Mouse (Mus musculus): Measurements from ENCODE around the gene Kpna7. TPM values are rescaled to one million over a fixed set of nuclear protein-coding genes. Genes with fewer than 3 reads are reported as not detected.
"Not testable (repeated sequence)": the region's sequence is repeated elsewhere in the genome, so short reads cannot be mapped to it uniquely, and the experiment has no call there.

Kpna7 gene
- polyA plus RNA-seq, 2 experiments from 2014 or later: not detected

DNA sequence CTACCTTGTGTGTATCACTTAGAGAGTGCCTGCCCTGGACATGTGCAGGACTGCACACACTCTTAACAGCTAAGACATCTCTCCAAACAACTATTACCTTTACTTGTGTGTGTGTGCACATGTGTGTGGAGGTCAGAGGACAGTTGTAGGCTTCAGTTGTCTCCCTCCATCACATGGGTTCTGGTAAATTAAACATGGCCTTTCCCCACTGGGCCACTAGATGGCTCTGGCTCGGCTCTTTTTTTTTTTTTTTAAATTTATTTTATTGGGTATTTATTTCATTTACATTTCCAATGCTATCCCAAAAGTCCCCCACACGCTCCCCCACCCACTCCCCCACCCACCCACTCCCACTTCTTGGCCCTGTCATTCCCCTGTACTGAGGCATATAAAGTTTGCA lies 67.1 kb downstream of the Kpna7 start:
- ATAC-seq: not testable (repeated sequence)

GRCm38 (mm10) chr5:145014278-145014677 lies 69.6 kb downstream of the Kpna7 start:
- ATAC-seq: no peak

DNA sequence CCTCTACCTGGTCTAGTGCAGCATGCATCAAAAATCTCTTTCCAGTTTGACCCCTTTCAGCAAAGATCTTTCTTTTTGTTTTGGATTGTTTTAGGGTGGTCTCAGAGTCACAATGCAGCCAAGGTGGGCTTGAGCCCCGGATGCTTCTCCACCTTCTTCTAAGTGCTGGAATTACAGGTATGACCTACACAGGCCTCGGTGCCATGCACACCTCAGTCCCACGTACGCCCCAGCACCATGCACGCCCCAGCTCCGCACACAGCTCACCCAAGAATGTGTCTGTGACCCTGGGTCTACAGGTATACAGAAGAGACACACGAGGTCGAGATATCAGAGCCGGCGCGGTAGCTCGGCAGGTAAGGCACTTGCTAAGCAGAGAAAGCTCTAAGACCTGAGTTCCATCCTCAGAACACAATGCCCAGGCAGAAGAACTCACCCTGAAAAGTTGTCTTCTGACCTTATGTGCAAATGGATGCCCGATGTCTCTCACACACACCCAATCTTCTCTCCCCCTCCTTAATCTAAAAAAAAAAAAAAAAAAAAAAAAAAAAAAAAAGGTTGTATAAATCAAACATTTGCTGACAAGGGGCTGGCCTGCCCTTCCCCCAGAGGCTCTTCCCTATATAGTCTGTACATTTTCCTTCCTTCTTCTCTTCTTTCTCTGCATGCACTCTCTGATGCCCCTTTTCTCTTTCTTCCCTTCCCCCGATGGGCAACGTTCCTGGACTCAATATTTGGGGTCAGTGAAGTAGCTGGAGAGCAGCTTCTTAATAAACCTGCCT lies 74.8 kb downstream of the Kpna7 start:
- no peak for ATAC-seq

- no peak for ATAC-seq
Measured at GRCm38 (mm10) chr5:145005596-145005995, 78.2 kb downstream of the Kpna7 start.

DNA sequence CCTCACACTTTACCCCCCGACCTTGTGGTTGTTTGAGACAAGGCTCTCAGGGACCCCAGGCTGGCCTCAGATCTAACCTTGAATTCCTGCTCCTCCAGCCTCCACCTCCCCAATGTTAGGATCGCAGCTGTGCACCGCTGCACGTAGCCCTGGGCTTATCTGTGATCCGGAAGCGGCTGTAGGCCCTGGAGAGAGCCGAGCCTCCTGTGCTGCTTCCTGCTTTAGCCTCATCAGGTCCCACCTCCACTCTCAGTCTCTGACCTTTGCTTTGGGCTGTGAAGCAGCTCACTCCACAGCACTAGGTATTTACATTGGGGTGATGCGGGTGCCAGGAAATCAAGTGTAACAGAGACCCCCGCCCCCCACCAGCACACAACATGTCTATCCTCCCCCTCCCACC lies 79.3 kb downstream of the Kpna7 start:
- no peak for ATAC-seq

DNA sequence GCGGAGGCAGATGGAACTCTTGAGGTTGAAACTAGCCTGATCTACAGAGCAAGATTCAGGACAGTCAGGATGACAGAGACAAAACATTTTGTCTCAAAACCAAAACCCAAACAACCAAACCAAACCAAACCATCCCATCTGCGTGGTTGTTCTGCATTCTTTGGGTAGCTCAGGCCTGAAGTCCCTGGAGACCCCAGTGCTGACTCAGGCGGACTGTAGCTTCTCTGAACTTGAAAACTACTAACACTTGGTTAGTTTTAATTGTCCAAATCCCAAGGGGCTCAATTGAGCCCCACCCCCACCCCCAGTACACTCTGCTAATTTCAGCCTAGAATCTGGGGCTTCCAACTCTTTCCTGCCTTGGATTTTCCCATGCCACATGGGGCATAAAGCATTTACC lies 80.5 kb downstream of the Kpna7 start:
- ATAC-seq: no peak

DNA sequence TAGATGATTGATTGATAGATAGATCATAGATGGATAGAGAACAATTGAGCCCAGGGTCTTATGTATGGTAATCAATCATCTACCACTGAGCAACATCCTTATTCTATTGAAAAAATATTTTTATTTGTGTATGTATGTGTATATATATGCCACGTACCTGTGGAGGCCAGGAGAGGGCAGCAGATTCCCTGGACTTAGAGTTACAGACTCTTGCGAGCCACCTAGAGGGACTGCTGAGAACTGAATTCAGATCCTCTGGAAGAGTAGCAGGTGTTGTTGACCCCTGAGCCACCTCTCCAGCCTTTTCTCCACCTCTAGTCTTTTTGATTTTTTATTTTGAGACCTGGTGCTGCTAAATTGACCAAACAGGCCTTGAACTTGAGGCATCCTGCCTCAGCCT lies 85.3 kb downstream of the Kpna7 start:
- no peak for ATAC-seq

DNA sequence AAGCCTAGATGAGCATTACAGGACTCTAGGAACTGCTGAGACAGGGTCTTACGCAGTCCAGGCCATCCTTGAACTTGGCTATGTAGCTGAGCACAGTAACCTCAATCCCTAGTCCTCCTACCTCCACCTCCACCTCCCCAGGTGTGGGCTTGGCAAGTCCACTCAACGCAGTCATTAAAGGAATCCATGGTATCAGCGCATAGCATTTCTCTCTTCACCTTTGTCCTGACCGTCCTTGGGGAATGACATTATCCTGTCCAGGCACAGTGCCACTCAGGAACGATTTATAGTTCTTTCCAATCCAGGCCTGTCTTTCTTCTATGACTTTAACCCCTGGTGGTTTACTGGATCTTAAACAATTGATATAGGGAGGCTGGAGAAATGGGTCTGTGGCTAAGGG lies 93.3 kb downstream of the Kpna7 start:
- ATAC-seq: no peak

DNA sequence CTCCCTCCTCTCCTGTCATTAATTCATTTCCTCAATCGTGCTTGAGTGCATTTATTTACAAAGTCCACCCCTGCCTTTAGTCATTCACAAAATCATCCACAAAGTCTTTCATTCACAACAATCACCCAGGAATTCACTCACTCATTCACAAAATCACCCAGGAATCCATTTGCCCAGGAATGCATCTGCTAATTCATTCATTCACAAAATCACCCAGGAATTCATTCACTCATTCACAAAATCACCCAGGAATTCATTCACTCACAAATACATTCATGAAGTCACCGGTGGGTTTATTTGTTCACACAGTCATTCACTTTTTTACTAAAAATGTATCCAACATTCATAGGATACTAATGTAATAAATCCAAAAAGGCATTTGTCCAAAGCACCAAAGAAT lies 93.8 kb downstream of the Kpna7 start:
- no peak for ATAC-seq

DNA sequence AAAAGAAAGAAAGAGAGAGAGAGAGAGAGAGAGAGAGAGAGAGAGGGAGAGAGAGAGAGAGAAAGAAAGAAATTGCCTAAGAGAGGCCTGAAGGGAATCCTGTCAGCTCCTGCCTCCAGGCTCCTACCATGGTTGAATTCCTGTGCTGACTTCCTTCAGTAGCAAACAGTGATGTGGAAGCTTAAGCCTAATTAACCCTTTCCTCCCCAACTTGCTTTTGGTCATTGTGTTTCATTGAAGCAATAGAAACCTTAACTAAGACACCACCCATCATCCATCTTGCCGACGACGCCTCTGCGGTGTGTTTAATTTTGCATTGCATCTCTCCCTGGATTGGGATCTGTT lies 94.8 kb downstream of the Kpna7 start:
- no peak for ATAC-seq

DNA sequence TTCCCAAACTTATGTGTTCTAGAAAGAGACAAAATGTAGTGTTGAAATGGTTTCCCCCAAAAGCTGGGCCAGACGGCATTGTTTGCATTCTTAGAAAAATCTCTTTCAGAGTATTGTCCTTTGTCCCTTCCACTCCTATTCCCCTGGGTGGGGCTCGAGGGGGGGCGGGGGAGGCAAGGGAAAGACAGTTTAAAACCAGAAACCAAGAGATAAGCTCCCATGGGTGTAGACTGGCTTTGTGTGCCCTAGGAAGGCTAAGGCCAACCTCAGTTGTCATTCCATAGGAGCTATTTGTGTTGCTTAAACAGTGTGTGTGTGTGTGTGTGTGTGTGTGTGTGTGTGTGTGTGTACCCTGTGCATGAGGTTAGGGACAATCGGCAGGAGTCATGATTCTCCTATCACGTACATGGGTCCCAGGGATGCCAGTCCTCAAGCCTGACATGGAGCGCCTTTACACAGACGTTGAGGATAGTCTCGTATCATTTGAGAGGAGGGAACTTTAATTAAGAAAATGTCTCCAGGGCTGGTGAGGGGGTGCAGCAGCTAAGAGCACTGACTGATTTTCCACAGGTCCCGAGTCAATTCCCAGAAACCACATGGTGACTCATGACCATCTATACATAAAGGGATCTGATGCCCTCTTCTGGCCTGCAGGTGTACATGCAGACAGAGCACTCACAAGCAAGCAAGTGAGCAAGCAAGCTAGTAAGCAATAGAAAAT lies 95.3 kb downstream of the Kpna7 start:
- ATAC-seq: no peak

GRCm38 (mm10) chr5:144987561-144987960 lies 96.3 kb downstream of the Kpna7 start:
- ATAC-seq: no peak

- no peak for ATAC-seq
Measured at GRCm38 (mm10) chr5:144984839-144985238, 99.0 kb downstream of the Kpna7 start.

GRCm38 (mm10) chr5:144983227-144983626 lies 100.6 kb downstream of the Kpna7 start:
- no peak for ATAC-seq

DNA sequence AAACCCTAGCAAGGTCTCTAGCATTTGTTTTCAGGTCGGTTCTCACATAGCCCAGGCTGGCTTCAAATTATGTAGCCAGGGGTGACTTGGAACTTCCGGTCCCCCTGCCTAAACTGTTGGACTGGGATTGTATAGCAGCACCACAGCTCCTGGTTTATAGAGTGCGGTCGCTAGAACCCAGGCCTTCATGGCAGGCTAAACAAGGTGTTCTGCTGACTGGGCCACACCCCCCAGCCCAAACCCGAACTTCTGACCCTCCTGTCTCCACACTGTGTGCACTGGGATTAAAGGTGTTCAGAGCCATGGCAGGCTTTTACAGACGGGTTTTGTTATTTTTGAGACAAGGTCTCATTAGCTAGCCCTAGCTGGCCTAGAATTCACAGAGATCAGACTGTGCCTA lies 104.7 kb downstream of the Kpna7 start:
- no peak for ATAC-seq

- no peak for ATAC-seq
Measured at GRCm38 (mm10) chr5:144978533-144979107, 105.2 kb downstream of the Kpna7 start.

DNA sequence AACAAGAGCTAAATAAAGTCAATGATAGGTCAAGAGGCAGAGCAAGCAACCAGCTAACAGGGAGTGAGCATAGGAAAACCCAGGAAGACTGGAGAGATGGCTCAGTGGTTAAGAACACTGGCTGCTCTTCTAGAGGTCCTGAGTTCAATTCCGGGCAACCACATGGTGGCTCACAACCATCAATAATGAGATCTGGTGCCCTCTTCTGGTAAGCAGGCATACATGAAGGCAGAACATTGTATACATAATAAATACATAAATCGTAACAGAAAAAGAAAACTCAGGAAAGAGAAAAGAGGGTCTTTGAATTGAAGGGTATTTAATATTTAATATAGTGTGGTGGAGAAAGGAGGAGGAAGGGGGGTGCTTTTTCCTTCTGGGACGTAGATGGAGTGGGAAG lies 112.6 kb downstream of the Kpna7 start:
- ATAC-seq: no peak

DNA sequence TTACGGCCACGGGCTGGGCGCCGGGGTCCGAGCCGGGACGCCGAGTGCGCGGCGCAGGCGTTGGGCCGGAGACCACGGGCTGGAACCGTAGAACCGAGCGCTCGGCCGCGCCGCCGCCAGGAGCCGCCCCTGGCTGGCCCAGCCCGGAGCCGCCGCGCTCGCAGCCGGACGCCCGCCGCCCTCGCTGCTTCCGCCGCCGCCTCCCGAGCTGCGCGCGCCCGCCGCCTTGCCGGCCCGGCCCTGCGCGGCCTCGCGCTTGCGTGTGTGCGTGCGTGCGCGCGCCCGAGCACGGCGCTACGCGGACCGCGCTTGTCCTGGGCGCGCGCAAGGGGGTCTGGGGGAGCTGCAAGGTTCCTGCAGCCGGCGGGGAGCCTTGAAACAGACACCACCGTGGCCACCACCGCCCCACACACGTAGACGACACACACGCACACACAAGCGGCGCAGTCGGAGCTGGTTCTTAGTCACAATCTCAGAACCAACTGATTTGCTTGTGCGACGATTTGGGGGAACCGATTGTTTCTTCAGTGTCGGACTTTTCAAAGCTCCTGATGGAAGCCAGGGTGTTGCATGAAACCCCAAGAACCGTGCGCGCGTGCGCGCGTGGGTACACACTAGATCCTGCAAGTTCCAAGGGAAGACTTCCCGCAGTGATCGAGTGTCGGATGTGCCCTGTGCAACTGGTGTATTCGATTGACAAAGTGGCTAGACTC lies 118.0 kb downstream of the Kpna7 start, which contains the start of gene Smurf1:
Gene Smurf1, minus strand, starts transcription at position 209 of the 713 bp plus-strand sequence.
- peak; percentile 51 for ATAC-seq

DNA sequence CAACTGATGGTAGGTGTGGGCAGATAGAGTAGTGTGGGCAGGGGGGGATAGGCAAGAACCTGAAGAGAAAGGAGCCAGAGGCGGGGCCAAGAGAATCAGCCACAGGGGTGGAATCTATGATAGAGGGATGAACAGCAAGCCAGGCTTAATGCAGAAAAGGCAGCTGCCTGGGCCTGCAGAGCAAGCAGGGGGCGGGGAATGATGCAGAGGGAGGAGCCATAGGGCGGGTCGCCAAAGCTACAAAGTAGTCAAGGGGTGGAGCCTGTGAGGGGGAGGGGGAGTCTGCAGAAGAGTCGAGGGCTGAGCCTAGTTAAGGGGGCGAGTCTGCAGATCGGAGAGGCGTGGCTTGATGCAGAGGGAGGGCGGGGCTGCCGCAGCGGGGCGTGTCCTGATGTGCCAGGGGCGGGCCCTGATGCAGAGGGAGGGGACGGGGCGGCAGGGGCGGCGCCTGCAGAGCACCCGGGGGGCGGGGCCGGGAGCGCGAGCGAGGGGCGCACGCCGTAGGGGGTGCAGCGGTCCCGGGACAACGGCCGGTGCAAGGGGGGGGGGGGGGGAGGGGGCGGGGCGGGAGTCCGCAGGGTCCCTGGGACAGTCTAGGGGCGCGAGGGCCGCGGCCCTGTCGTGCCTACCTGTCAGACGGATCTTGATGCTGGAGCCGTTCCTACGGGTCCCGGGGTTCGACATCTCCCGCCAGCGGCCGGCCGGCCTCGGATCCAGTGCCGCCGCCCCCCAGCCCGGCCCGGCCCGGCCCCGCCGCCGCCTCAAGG lies 118.8 kb downstream of the Kpna7 start:
- ATAC-seq: peak; percentile 64

DNA sequence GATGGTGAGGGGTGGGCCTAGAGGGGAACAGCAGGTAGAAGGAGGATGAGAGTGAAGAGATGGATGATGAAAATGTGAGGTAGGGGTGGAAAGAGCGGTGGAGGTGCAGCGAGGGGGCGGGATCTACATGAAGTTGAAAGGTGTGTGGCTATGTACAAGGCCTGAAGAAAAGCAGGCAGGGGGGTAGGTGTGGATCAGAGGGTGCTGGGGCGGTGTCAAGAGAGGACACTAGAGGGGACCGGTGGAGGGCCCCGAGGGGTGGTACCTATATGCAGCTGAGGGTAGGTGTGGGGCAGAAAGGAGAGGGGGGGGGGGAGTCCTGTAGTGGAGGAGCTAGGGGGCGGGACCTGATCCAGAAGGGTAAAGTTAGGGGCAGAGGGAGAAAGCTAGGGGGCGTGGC lies 119.4 kb downstream of the Kpna7 start:
- no peak for ATAC-seq

DNA sequence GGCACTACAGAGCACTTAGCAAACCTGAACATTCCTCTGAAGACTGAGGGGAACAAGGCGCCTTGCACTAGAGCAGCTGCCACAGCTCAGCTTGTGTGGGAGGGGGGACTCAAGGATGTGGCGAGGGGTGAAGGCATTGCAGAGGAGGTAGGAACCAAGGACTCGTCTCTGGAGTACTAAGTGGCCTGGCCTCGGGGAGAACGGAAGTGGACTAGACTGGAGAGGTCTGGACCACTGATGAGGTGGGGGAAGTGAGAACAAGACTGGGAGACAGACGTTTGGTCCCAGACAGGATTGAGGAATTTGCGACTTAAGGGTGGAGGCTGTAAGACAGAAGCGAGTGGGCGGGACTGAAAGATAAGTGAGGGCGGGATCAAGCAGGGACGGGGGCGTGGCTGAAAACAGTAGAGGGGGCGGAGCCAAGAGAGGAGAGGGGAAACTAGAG lies 120.0 kb downstream of the Kpna7 start:
- peak; percentile 47 for ATAC-seq

- ATAC-seq: no peak
Measured at GRCm38 (mm10) chr5:144963401-144963800, 120.4 kb downstream of the Kpna7 start.

All from CD4-positive, CD25-positive, alpha-beta regulatory T cell, adult 4 months (primary cell).